Mouse (Mus musculus): ENCODE data around the gene Tmprss11b. TPM values are rescaled to one million over a fixed set of nuclear protein-coding genes. Genes with fewer than 3 reads are reported as not detected.

The Tmprss11b gene
- not detected for polyA plus RNA-seq (2014; fragmentation: Illumina TruSeq; extraction: RNeasy Lipid Tissue Mini Kit (QIAGEN cat#74804); ENCODE audit: low read depth, low replicate concordance)

GRCm38 (mm10) chr5:86676262-86676661, at the start of gene Tmprss11b:
Gene Tmprss11b, minus strand, starts transcription at chr5:86676362.

GRCm38 (mm10) chr5:86632324-86632723, 43.8 kb downstream of the Tmprss11b start, which contains the start of gene Tmprss11f:
Gene Tmprss11f, minus strand, starts transcription at chr5:86632424.

Other genes with a start within 250 kb of the Tmprss11b start
- gene Tmprss11a, start 207.4 kb downstream of the Tmprss11b start, polyA plus RNA-seq (2014; fragmentation: Illumina TruSeq; extraction: RNeasy Lipid Tissue Mini Kit (QIAGEN cat#74804); ENCODE audit: low read depth, low replicate concordance) = not detected
- not detected for gene Tmprss11g, start 157.8 kb downstream of the Tmprss11b start, polyA plus RNA-seq (2014; fragmentation: Illumina TruSeq; extraction: RNeasy Lipid Tissue Mini Kit (QIAGEN cat#74804); ENCODE audit: low read depth, low replicate concordance)
- not detected for gene Tmprss11f, start 43.9 kb downstream of the Tmprss11b start, polyA plus RNA-seq (2014; fragmentation: Illumina TruSeq; extraction: RNeasy Lipid Tissue Mini Kit (QIAGEN cat#74804); ENCODE audit: low read depth, low replicate concordance)
- gene Tmprss11e, start 69.5 kb upstream of the Tmprss11b start, polyA plus RNA-seq (2014; fragmentation: Illumina TruSeq; extraction: RNeasy Lipid Tissue Mini Kit (QIAGEN cat#74804); ENCODE audit: low read depth, low replicate concordance) = not detected
- 42.7 TPM for gene Ythdc1, start 127.9 kb upstream of the Tmprss11b start, polyA plus RNA-seq (2014; fragmentation: Illumina TruSeq; extraction: RNeasy Lipid Tissue Mini Kit (QIAGEN cat#74804); ENCODE audit: low read depth, low replicate concordance)
- gene Ugt2b34, start 230.6 kb upstream of the Tmprss11b start, polyA plus RNA-seq (2014; fragmentation: Illumina TruSeq; extraction: RNeasy Lipid Tissue Mini Kit (QIAGEN cat#74804); ENCODE audit: low read depth, low replicate concordance) = 0.55 TPM

Measured in heart, adult 10 weeks (tissue).